Mouse (Mus musculus) Patski (cell line): ENCODE results near the gene Zbtb45. TPM values are rescaled to one million over a fixed set of nuclear protein-coding genes. Genes with fewer than 3 reads are reported as not detected.

Experiments
- ATAC-seq: fragments of 100-300 bp; one replicate; pipeline ENCODE4 v1.8.0; 2021
- CTCF ChIA-PET: fragments of 350-600 bp; sonication (Branson Sonifier 250); formaldehyde crosslinking; loops from one replicate; lab custom pipeline; 2022; ENCODE audit warnings: inconsistent platforms; lab: Charles Lee
- POLR2A ChIA-PET: fragments of 350-600 bp; sonication (Branson Sonifier 250); formaldehyde crosslinking; loops from one replicate; lab custom pipeline; 2022; ENCODE audit warnings: antibody characterized with exemption, inconsistent platforms; lab: Charles Lee
- DNase-seq: peaks from one replicate; pipeline ENCODE4 v3.0.0-alpha.2; 2011; ENCODE audit warnings: low read depth, low spot score
- H3K27me3 ChIP-seq: fragments of 371-371 bp; one replicate; pipeline ENCODE4 v1.5.1; 2021
- CTCF ChIP-seq: fragments of 100-300 bp; IDR thresholded peaks from one replicate; pipeline ENCODE4 v1.5.1; 2021
- in situ Hi-C: fragments of 300-500 bp; cut with MboI; formaldehyde crosslinking; loops from 3 replicates; pipeline ENCODE4 v1.11.1; 2018; ENCODE audit warnings: low pct_unique_long_range_greater_than_20kb, mixed read lengths
- polyA plus RNA-seq: library from polyadenylated mRNA; unstranded; gene quantifications from one replicate; pipeline ENCODE4 v1.2.3, GENCODE M21; 2021

Zbtb45 gene
- polyA plus RNA-seq, 1 experiment from 2014 or later, result 21.8 TPM

DNA sequence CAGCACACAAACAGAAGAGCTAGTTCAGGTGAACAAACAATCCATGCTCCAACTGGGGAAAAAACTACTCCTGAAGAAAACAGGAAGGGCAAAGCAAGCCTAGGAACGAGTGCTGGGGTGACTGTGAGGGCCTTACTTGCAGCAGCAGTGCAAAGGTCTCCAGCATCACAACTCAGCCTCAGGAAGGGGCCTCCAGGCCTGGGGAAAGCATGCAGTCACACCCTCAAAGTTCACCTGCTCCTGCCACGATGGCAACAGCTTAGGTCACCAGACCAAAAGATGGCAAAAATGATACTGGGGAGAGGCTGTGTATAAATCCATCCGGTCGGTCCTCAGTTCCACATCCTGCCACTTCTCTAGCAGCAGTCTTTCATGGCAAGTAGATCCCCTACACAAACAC, 50.9 kb downstream of the Zbtb45 start:
- no peak for TF ChIP-seq CTCF
- CTCF ChIA-PET, result interaction anchor here (1.1 to 1.5 kb wide), 3 partner anchors 19 to 37 kb away, joined by 3 to 4 read pairs (median 3); partner anchors contain the start of genes Rps5 and Zfp446
- DNase-seq (no peak), ATAC-seq (no peak)
- in situ Hi-C loops, result no loop called here
- H3K27me3 ChIP-seq, result no peaks in the 10 kb centered on the region
- POLR2A ChIA-PET, result interaction anchor here (1.2 kb wide), 1 partner anchor 78 kb away, joined by 3 read pairs; the partner anchor contains the start of gene Zfp128

DNA sequence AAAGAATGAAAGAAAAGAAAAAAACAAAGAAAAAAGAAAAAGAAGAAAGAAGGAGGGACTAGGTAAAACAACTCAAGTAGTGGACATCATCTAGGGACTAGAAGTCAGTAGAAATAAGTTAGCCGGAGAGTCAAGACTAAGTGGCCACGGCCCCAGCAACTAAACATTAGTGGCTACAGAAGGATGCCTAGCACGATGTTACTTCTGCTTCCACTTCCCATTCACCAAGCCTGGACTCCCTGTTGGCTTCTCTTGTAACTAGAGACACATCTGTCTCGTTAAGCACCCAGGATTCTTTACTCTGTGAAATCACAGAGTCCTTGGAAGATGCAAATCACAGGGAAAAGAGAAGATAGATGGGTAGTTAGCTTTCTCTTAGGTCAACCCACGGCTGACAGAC, 52.3 kb downstream of the Zbtb45 start:
- DNase-seq (no peak), ATAC-seq (no peak)
- POLR2A ChIA-PET, result no interaction called here
- no peak for TF ChIP-seq CTCF
- no peaks in the 10 kb centered on the region for H3K27me3 ChIP-seq
- in situ Hi-C loops, result no loop called here
- CTCF ChIA-PET, result no interaction called here

DNA sequence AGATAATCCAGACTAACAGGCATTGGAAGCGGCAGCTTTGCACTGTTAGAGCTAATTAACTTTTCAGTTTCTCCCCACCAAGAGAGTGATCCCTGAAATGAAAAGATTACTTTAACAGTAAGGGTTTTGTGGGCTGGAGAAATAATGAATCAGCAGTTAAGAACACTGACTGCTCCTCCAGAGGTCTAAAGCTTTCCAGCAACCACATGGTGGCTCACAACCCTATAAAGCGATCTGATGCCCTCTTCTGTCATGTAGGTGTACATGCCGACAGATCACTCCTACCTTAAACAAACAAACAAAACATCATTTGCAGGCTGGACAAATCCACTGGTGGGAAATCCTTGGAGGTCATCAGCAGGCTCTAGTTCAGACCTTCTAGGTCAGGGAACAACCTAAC, 54.9 kb downstream of the Zbtb45 start:
- ChIA-PET CTCF (interaction anchor here (0.7 to 1.4 kb wide), 6 partner anchors 10 to 59 kb away, joined by 3 to 4 read pairs (median 4); no protein-coding TSS in a partner anchor), POLR2A (interaction anchor here (0.9 kb wide), 1 partner anchor 68 kb away, joined by 3 read pairs; no protein-coding TSS in a partner anchor)
- H3K27me3 ChIP-seq, result no peaks in the 10 kb centered on the region
- DNase-seq (no peak), ATAC-seq (peak; percentile 91)
- TF ChIP-seq CTCF, result peak; percentile 74
- in situ Hi-C loops, result no loop called here

Other genes starting within 250 kb of the Zbtb45 start
- gene Zscan18, start 206.4 kb downstream of the Zbtb45 start, polyA plus RNA-seq, result 1.0 TPM
- gene Zfp329, start 191.2 kb downstream of the Zbtb45 start, polyA plus RNA-seq, result 6.1 TPM
- gene Zfp110, start 175.3 kb downstream of the Zbtb45 start, polyA plus RNA-seq, result 8.1 TPM
- 6.0 TPM for gene Zfp128, start 128.9 kb downstream of the Zbtb45 start, polyA plus RNA-seq
- 15.7 TPM for gene Zscan22, start 112.2 kb downstream of the Zbtb45 start, polyA plus RNA-seq
- 905 TPM for gene Rps5, start 87.7 kb downstream of the Zbtb45 start, polyA plus RNA-seq
- gene Rnf225, start 82.6 kb downstream of the Zbtb45 start, polyA plus RNA-seq, result 0.47 TPM
- gene Zfp324, start 44.2 kb downstream of the Zbtb45 start, polyA plus RNA-seq, result 7.9 TPM
- 5.9 TPM for gene Zfp446, start 32.2 kb downstream of the Zbtb45 start, polyA plus RNA-seq
- gene Slc27a5, start 11.8 kb downstream of the Zbtb45 start, polyA plus RNA-seq, result 0.26 TPM
- 447 TPM for gene Trim28, start 10.9 kb downstream of the Zbtb45 start, polyA plus RNA-seq
- gene Chmp2a, start 24.8 kb upstream of the Zbtb45 start, polyA plus RNA-seq, result 215 TPM
- 222 TPM for gene Ube2m, start 28.2 kb upstream of the Zbtb45 start, polyA plus RNA-seq
- gene Mzf1, start 44.7 kb upstream of the Zbtb45 start, polyA plus RNA-seq, result 5.6 TPM
- gene Vmn1r85, start 85.1 kb upstream of the Zbtb45 start, polyA plus RNA-seq, result not detected
- not detected for gene Vmn1r86, start 109.9 kb upstream of the Zbtb45 start, polyA plus RNA-seq
- not detected for gene Vmn1r87, start 130.1 kb upstream of the Zbtb45 start, polyA plus RNA-seq
- not detected for gene Vmn1r88, start 149.5 kb upstream of the Zbtb45 start, polyA plus RNA-seq
- not detected for gene Vmn1r89, start 203.0 kb upstream of the Zbtb45 start, polyA plus RNA-seq